Mouse (Mus musculus) liver, embryonic 15.5 days (tissue): ENCODE data around the gene Zbtb4. TPM values are rescaled to one million over a fixed set of nuclear protein-coding genes. Genes with fewer than 3 reads are reported as not detected.

Experiments used
- ATAC-seq: fragments of 200-750 bp; cut with Nextera tagmentation; 2 replicates; pipeline ENCODE4 v1.8.0; 2017; ENCODE audit warnings: moderate number of reproducible peaks, mild to moderate bottlenecking, moderate library complexity; ENCODE audit not compliant: insufficient read depth
- H3K27ac ChIP-seq: fragments of 300-500 bp; sonication (generic); replicated peaks from 2 replicates; pipeline ENCODE4 v1.5.1; 2015; ENCODE audit warnings: mild to moderate bottlenecking, inconsistent platforms
- H3K27me3 ChIP-seq: fragments of 300-500 bp; sonication (generic); 2 replicates; pipeline ENCODE4 v1.6.1; 2015; ENCODE audit warnings: mild to moderate bottlenecking, inconsistent platforms
- H3K36me3 ChIP-seq: fragments of 300-500 bp; sonication (generic); replicated peaks from 2 replicates; pipeline ENCODE4 v1.6.1; 2015; ENCODE audit warnings: moderate library complexity, mild to moderate bottlenecking, inconsistent platforms
- H3K4me1 ChIP-seq: fragments of 300-500 bp; sonication (generic); replicated peaks from 2 replicates; pipeline ENCODE4 v1.6.1; 2015; ENCODE audit warnings: inconsistent platforms
- H3K4me2 ChIP-seq: fragments of 300-500 bp; sonication (generic); 2 replicates; pipeline ENCODE4 v1.6.1; 2015; ENCODE audit warnings: moderate library complexity, mild to moderate bottlenecking, inconsistent platforms
- H3K4me3 ChIP-seq: fragments of 300-500 bp; sonication (generic); replicated peaks from 2 replicates; pipeline ENCODE4 v1.5.1; 2015; ENCODE audit warnings: mild to moderate bottlenecking, inconsistent platforms
- H3K9ac ChIP-seq: fragments of 300-500 bp; sonication (generic); 2 replicates; pipeline ENCODE4 v1.6.1; 2015; ENCODE audit warnings: moderate library complexity, mild to moderate bottlenecking, inconsistent platforms
- H3K9me3 ChIP-seq: fragments of 300-500 bp; sonication (generic); replicated peaks from 2 replicates; pipeline ENCODE4 v1.6.1; 2016; ENCODE audit warnings: inconsistent platforms
- WGBS: fragments of 180-500 bp; shearing (Covaris S2); methylation state at CpG from one replicate; pipeline ENCODE4 v1.1.7; 2015; ENCODE audit warnings: mixed read lengths; ENCODE audit not compliant: insufficient replicate concordance; 5-methylcytosine and 5-hydroxymethylcytosine counted together
- polyA plus RNA-seq: library from polyadenylated mRNA; unstranded; fragments of >200 nt; fragmentation: Nextera tagmentation; extraction: Ambion mirVana; gene quantifications from 2 replicates; pipeline ENCODE4 v1.2.1, GENCODE M21; 2015

Gene Zbtb4
- polyA plus RNA-seq, 1 experiment from 2014 or later, result 0.43 TPM

DNA sequence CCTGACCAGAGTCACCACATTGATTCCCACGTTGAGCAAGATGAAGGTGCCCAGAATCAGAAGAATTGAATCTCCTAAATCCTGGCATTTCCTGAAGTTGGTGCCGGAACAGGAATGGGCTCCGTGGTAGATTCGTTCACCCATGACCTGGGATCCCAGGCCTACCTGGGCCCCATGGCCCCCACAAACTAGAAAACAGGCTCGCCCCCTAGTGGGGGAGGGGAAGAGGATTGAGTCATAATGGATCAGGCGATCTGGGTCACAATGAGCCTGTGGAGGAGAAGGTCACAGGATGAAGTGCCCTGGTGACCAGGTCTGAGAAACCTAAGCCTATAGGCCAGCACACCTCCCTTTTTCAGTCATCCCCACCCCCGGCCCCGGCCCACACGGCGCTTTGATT is 49.4 kb downstream of the Zbtb4 start, which contains the start of gene Gm39566:
TSS of gene Gm39566 (minus strand) at position 144 of the 400 bp plus-strand sequence.
- Histone ChIP-seq H3K9me3 (no peaks in the 10 kb centered on the region), H3K4me2 (no peak within 1 kb of the TSS), H3K4me1 (no peaks in the 10 kb centered on the region), H3K4me3 (no peak within 1 kb of the TSS), H3K9ac (no peak within 1 kb of the TSS), H3K36me3 (no peaks in the 10 kb centered on the region), H3K27ac (no peak within 1 kb of the TSS), H3K27me3 (peaks cover 51% of the 10 kb centered on the region)
- WGBS, result 47% methylated on average over 10 of the region's 10 CpGs
- no peak for ATAC-seq

DNA sequence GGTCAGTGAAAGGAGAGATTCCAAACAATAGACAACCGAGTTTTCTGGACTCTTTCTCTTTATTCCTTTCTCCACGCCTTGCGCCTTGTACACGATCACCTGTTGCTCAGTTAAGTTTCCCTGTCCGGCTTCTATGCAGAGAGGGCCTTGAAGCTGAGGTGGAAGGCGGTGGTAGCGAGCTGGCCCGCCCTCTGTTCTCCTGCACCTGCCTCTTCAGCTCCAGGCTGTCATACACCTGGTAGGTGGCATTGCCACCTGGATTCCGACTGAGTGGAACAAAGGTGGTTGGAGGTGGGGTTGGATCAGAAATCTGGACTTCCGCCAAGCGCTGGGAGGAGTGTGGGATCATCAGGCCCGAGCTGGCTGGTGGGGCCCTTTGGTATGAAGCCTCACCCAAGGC is 50.8 kb downstream of the Zbtb4 start:
- H3K4me3 ChIP-seq, result no peak overlapping the region
- H3K27me3 ChIP-seq, result peaks cover 41% of the 10 kb centered on the region
- no peaks in the 10 kb centered on the region for H3K9me3 ChIP-seq
- H3K9ac ChIP-seq, result no peak overlapping the region
- H3K27ac ChIP-seq, result no peak overlapping the region
- H3K4me1 ChIP-seq, result no peaks in the 10 kb centered on the region
- WGBS, result 81% methylated on average over 12 of the region's 12 CpGs
- no peak for ATAC-seq
- H3K4me2 ChIP-seq, result no peak overlapping the region
- H3K36me3 ChIP-seq, result no peaks in the 10 kb centered on the region

DNA sequence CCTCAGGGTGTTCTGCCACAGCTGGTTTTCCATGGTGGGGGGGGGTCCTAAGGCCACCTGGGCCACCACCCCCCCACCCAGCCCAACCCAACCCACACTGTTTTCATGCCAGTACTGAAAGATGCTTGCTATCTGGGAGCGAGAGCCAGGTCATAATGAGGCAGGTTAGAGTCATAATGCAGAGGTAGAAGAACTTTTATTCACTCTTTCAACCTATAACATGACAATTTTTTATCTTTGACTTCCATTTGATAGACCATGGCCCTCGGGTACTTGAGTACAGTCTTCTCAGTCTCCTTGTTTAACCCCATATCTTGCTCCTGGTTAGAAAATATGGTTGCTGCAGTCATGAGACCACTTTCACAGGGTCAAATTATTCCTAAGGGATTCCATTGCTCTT is 52.7 kb downstream of the Zbtb4 start, which contains the start of gene Spem2:
TSS of gene Spem2 (minus strand) at position 101 of the 400 bp plus-strand sequence.
- Histone ChIP-seq H3K27ac (no peak within 1 kb of the TSS), H3K36me3 (no peaks in the 10 kb centered on the region), H3K9ac (no peak within 1 kb of the TSS), H3K4me2 (no peak within 1 kb of the TSS), H3K4me3 (no peak within 1 kb of the TSS), H3K9me3 (no peaks in the 10 kb centered on the region), H3K4me1 (no peaks in the 10 kb centered on the region), H3K27me3 (peaks cover 26% of the 10 kb centered on the region)
- ATAC-seq, result no peak
- 54% methylated on average over 2 of the region's 2 CpGs for WGBS

DNA sequence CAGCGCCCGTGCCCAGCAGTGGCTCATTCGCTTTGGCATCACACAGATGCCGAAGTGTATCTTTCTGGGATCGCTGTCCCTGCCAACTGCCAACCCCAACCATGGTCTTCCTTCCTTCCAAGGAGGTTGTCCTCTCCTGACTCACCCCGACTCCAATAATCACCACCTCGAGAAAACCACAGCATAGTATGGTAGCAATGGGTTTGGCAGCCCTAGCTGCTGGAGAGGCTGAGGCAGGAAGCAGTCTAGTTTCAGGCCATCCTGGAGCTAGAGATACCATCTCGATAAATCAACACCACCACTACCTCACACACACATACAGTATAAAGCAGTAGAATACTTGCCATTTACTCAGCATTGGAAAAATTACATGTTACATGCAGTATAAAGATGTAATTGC is 53.2 kb downstream of the Zbtb4 start:
- Histone ChIP-seq H3K9me3 (no peaks in the 10 kb centered on the region), H3K27me3 (peaks cover 21% of the 10 kb centered on the region), H3K36me3 (no peaks in the 10 kb centered on the region), H3K4me2 (no peak overlapping the region), H3K4me3 (no peak overlapping the region), H3K27ac (no peak overlapping the region), H3K9ac (no peak overlapping the region), H3K4me1 (no peaks in the 10 kb centered on the region)
- 65% methylated on average over 8 of the region's 8 CpGs for WGBS
- ATAC-seq, result no peak

DNA sequence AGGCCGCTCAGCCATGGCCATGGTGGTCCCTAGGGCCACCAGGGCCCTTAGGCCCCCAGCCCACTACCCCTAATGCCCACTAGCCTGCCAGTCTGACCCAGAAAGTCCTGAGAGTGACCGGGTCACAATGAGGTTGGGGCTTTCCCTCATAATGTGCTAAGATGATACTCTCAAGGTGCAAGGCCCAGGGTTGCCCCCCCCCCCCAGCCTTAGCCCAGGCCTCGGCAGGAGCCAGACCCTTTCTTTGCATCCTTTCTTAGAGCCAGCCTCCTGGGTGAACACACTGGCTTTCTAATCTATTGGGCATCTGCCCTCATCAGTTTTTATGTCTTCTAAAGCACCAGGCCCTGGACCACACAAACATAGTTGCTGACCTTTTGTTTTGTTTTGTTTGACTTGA is 56.4 kb downstream of the Zbtb4 start, which contains the start of gene Spem1:
TSS of gene Spem1 (minus strand) at position 101 of the 400 bp plus-strand sequence.
- no peak for ATAC-seq
- no peak within 1 kb of the TSS for H3K9ac ChIP-seq
- no peak within 1 kb of the TSS for H3K27ac ChIP-seq
- H3K4me1 ChIP-seq, result no peaks in the 10 kb centered on the region
- H3K36me3 ChIP-seq, result peaks cover 5% of the 10 kb centered on the region; the same call in 1 of the 2 replicates
- H3K9me3 ChIP-seq, result no peaks in the 10 kb centered on the region
- WGBS, result 73% methylated on average over 3 of the region's 3 CpGs
- H3K27me3 ChIP-seq, result peaks cover 14% of the 10 kb centered on the region
- H3K4me3 ChIP-seq, result no peak within 1 kb of the TSS
- no peak within 1 kb of the TSS for H3K4me2 ChIP-seq

DNA sequence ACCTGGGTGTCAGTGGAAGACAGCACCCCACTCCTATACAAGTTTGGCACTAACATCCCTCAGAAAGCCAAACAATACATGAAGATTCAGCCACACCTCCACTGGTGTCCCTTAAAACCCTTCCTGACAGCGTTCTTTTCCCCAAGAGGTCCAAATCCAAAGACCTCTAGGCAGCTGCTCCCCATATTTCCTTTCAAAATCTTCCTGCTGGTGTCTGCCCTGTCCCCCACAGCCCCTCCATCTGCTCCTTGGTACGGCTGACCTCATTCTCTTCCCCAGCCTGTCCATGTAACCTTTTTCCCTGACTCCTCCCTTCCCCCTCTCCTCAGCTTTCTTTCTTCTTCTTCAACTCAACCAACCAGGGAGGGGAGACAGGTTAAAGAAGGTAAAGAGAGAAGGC is 57.7 kb downstream of the Zbtb4 start:
- H3K4me3 ChIP-seq, result no peak overlapping the region
- no peak overlapping the region for H3K4me2 ChIP-seq
- peaks cover 5% of the 10 kb centered on the region; the same call in 1 of the 2 replicates for H3K36me3 ChIP-seq
- no peak for ATAC-seq
- H3K4me1 ChIP-seq, result no peaks in the 10 kb centered on the region
- H3K27me3 ChIP-seq, result peaks cover 9% of the 10 kb centered on the region
- H3K9me3 ChIP-seq, result no peaks in the 10 kb centered on the region
- WGBS, result 58% methylated on average over 2 of the region's 2 CpGs
- H3K9ac ChIP-seq, result no peak overlapping the region
- H3K27ac ChIP-seq, result no peak overlapping the region

DNA sequence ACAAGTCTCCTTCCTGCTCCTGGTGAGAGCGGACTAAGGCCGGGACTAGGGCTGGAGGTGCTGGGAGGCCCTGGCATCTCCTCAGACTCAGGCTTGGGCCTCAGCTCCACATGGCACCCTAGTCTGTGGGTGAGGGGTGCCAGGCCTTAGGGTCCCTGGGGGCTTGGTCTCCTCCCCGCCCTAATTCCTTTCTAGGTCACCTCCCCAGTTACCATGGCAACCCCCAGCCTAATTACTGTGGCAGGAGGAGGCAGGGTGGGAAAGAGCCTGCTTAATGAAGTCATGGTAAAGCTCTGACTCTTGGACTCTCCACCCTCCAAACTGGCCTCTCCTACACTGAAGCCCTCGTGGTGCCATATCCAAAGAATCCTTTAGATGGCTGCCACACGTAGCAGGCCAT is 63.1 kb downstream of the Zbtb4 start:
- Histone ChIP-seq H3K9ac (no peak overlapping the region), H3K27me3 (peaks cover 36% of the 10 kb centered on the region), H3K4me3 (no peak overlapping the region), H3K27ac (no peak overlapping the region), H3K36me3 (peaks cover 5% of the 10 kb centered on the region; the same call in 1 of the 2 replicates), H3K4me2 (no peak overlapping the region), H3K9me3 (no peaks in the 10 kb centered on the region), H3K4me1 (peaks cover 8% of the 10 kb centered on the region)
- no peak for ATAC-seq
- WGBS, result 78% methylated on average over 5 of the region's 5 CpGs

DNA sequence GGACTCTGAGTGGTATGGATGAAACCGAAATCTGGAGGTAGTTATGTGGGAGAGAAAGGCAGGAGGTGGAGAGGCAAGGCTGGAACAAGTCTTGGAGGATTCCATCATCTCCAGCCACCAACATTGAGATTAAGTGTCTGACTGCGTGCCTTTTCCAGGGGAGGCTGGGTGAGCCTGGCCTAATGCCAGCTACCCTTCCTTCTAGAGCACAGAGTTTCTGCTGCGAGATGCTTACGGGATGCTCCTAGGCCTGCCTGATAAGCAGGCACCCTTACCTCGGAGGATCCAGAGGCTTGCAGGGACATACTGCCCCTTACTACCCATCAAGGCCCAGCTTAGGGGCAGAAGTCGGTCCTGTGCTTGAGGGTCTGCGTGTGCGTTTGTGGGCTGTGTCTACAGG is 67.8 kb downstream of the Zbtb4 start:
- Histone ChIP-seq H3K27me3 (peaks cover 72% of the 10 kb centered on the region), H3K4me2 (peak overlapping the region; percentile 84), H3K36me3 (no peaks in the 10 kb centered on the region), H3K9ac (peak overlapping the region; percentile 65), H3K9me3 (no peaks in the 10 kb centered on the region), H3K4me3 (peak overlapping the region; percentile 51), H3K4me1 (peaks cover 50% of the 10 kb centered on the region), H3K27ac (no peak overlapping the region)
- ATAC-seq, result no peak
- 38% methylated on average over 8 of the region's 8 CpGs for WGBS

Other genes starting within 250 kb of the Zbtb4 start
- gene Dnah2, start 216.8 kb upstream of the Zbtb4 start, polyA plus RNA-seq, result 0.07 and 0.20 TPM in 2 replicates
- gene Efnb3, start 205.7 kb upstream of the Zbtb4 start, polyA plus RNA-seq, result 0.50 and 0.58 TPM in 2 replicates
- 15.9 and 16.9 TPM in 2 replicates for gene Wrap53, start 185.7 kb upstream of the Zbtb4 start, polyA plus RNA-seq
- gene Trp53, start 185.6 kb upstream of the Zbtb4 start, polyA plus RNA-seq, result 62.4 and 63.8 TPM in 2 replicates
- 14.1 and 14.7 TPM in 2 replicates for gene Atp1b2, start 160.0 kb upstream of the Zbtb4 start, polyA plus RNA-seq
- gene Shbg, start 148.0 kb upstream of the Zbtb4 start, polyA plus RNA-seq, result 26.6 and 27.2 TPM in 2 replicates
- gene Sat2, start 143.9 kb upstream of the Zbtb4 start, polyA plus RNA-seq, result 10.2 and 11.1 TPM in 2 replicates
- gene Fxr2, start 132.9 kb upstream of the Zbtb4 start, polyA plus RNA-seq, result 7.3 and 9.7 TPM in 2 replicates
- gene Sox15, start 110.6 kb upstream of the Zbtb4 start, polyA plus RNA-seq, result not detected in 2 replicates
- 34.1 and 35.2 TPM in 2 replicates for gene Mpdu1, start 103.3 kb upstream of the Zbtb4 start, polyA plus RNA-seq
- 28.2 and 31.4 TPM in 2 replicates for gene Cd68, start 99.8 kb upstream of the Zbtb4 start, polyA plus RNA-seq
- gene Eif4a1, start 93.5 kb upstream of the Zbtb4 start, polyA plus RNA-seq, result 228 and 232 TPM in 2 replicates
- gene Senp3, start 83.8 kb upstream of the Zbtb4 start, polyA plus RNA-seq, result 23.9 and 27.2 TPM in 2 replicates
- gene Tnfsf13, start 80.1 kb upstream of the Zbtb4 start, polyA plus RNA-seq, result 0.15 and 0.64 TPM in 2 replicates
- gene Tnfsf12, start 70.1 kb upstream of the Zbtb4 start, polyA plus RNA-seq, result 2.1 and 2.6 TPM in 2 replicates
- 0.85 and 0.89 TPM in 2 replicates for gene Tnfsfm13, start 69.8 kb upstream of the Zbtb4 start, polyA plus RNA-seq
- 10.2 and 10.4 TPM in 2 replicates for gene Polr2a, start 7.3 kb upstream of the Zbtb4 start, polyA plus RNA-seq
- not detected in 2 replicates for gene Slc35g3, start 3.9 kb upstream of the Zbtb4 start, polyA plus RNA-seq
- 0.84 and 1.3 TPM in 2 replicates for gene Chrnb1, start 30.0 kb downstream of the Zbtb4 start, polyA plus RNA-seq
- 0.16 and 0.18 TPM in 2 replicates for gene Fgf11, start 35.9 kb downstream of the Zbtb4 start, polyA plus RNA-seq
- 0.69 and 0.94 TPM in 2 replicates for gene Tmem102, start 39.7 kb downstream of the Zbtb4 start, polyA plus RNA-seq
- not detected in 2 replicates for gene Gm39566, start 49.4 kb downstream of the Zbtb4 start, polyA plus RNA-seq
- not detected in 2 replicates for gene Spem2, start 52.6 kb downstream of the Zbtb4 start, polyA plus RNA-seq
- not detected in 2 replicates for gene Spem1, start 56.3 kb downstream of the Zbtb4 start, polyA plus RNA-seq
- gene Nlgn2, start 71.9 kb downstream of the Zbtb4 start, polyA plus RNA-seq, result 0.54 and 0.64 TPM in 2 replicates
- gene Tmem256, start 72.6 kb downstream of the Zbtb4 start, polyA plus RNA-seq, result 336 and 387 TPM in 2 replicates
- gene Plscr3, start 80.5 kb downstream of the Zbtb4 start, polyA plus RNA-seq, result 26.1 and 28.0 TPM in 2 replicates
- 0.60 and 0.62 TPM in 2 replicates for gene Tnk1, start 92.8 kb downstream of the Zbtb4 start, polyA plus RNA-seq
- not detected in 2 replicates for gene Tmem95, start 112.1 kb downstream of the Zbtb4 start, polyA plus RNA-seq
- gene Kctd11, start 115.5 kb downstream of the Zbtb4 start, polyA plus RNA-seq, result 1.2 and 1.4 TPM in 2 replicates
- 5.9 and 7.2 TPM in 2 replicates for gene Acap1, start 129.6 kb downstream of the Zbtb4 start, polyA plus RNA-seq
- 0.89 and 1.0 TPM in 2 replicates for gene 2810408A11Rik, start 135.1 kb downstream of the Zbtb4 start, polyA plus RNA-seq
- 2.7 and 3.1 TPM in 2 replicates for gene Neurl4, start 135.2 kb downstream of the Zbtb4 start, polyA plus RNA-seq
- 90.6 and 98.4 TPM in 2 replicates for gene Gps2, start 148.0 kb downstream of the Zbtb4 start, polyA plus RNA-seq
- 1,245 and 1,257 TPM in 2 replicates for gene Eif5a, start 156.0 kb downstream of the Zbtb4 start, polyA plus RNA-seq
- not detected in 2 replicates for gene Ybx2, start 169.9 kb downstream of the Zbtb4 start, polyA plus RNA-seq
- gene Slc2a4, start 182.3 kb downstream of the Zbtb4 start, polyA plus RNA-seq, result 19.9 and 22.1 TPM in 2 replicates
- gene Cldn7, start 198.9 kb downstream of the Zbtb4 start, polyA plus RNA-seq, result 4.5 and 6.6 TPM in 2 replicates
- 8.9 and 11.9 TPM in 2 replicates for gene Ctdnep1, start 215.2 kb downstream of the Zbtb4 start, polyA plus RNA-seq
- 58.1 and 60.5 TPM in 2 replicates for gene Elp5, start 216.6 kb downstream of the Zbtb4 start, polyA plus RNA-seq
- 252 and 262 TPM in 2 replicates for gene Gabarap, start 225.2 kb downstream of the Zbtb4 start, polyA plus RNA-seq
- gene Phf23, start 229.9 kb downstream of the Zbtb4 start, polyA plus RNA-seq, result 23.1 and 24.0 TPM in 2 replicates
- 5.3 and 5.5 TPM in 2 replicates for gene Dvl2, start 234.7 kb downstream of the Zbtb4 start, polyA plus RNA-seq
- gene Acadvl, start 249.5 kb downstream of the Zbtb4 start, polyA plus RNA-seq, result 111 and 124 TPM in 2 replicates